1 mouse cellular context compared by ENCODE assay signal in the genomic region with DNA sequence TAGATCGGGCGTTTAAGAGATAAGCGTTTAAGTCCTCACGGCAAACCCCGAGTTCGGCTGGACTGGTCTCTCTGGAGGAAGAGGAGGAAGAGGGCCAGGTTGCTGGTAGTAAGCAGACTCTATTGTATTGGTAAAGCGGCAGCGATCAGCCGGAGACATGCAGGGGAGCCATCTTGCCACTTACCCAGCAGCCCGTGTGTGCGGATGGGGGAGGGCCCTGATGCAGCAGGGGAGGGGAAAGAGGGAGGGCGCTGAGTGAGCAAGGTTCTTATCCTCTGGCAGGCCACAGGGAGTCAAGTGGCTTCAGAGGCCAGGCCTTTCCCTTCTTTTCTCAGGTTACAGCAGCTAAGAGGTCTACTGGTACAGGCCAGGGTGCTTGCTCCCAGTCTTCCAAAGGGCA.
TF ChIP-seq lines count a peak whose summit lies in the region.

No protein-coding gene starts in this region.

TF ChIP-seq in MEL, 35 proteins besides CTCF, POLR2A, EP300 and RAD21 (continued from another document):
- TF ChIP-seq CHD2 (IDR thresholded peaks at IDR 0.05; ENCODE audit: low read length) (no peak), GATA1 (IDR thresholded peaks at IDR 0.05; ENCODE audit: low read depth, low read length) (no peak), ZMIZ1 (IDR thresholded peaks at IDR 0.05; ENCODE audit: low read depth, low read length) (peak; percentile 63; the same call in 1 of the 2 replicates), ELF1 (IDR thresholded peaks at IDR 0.05; ENCODE audit: low read depth, low read length) (0 out of 2 replicates have a peak, but pooled peaks have one; percentile 47), GABPA (IDR thresholded peaks at IDR 0.05; ENCODE audit: low read depth, low read length) (no peak), MYC (IDR thresholded peaks at IDR 0.05; ENCODE audit: low read depth, low read length) (peak; percentile 38; the same call in 1 of the 2 replicates), USF1 (IDR thresholded peaks at IDR 0.05; ENCODE audit: low read depth, low read length) (no peak), ZKSCAN1 (IDR thresholded peaks at IDR 0.05; ENCODE audit: low read depth, low read length) (no peak), MAFK (IDR thresholded peaks at IDR 0.05; ENCODE audit: borderline replicate concordance, low read depth, low read length) (no peak), RCOR1 (IDR thresholded peaks at IDR 0.05; ENCODE audit: low read depth, low read length) (no peak), TCF12 (IDR thresholded peaks at IDR 0.05; ENCODE audit: low read depth, low read length) (peak; percentile 62), KAT2A (conservative IDR thresholded peaks at IDR 0.05; ENCODE audit: low read depth, low read length) (peak; percentile 26; the same call in 1 of the 2 replicates), MAX (IDR thresholded peaks at IDR 0.05; ENCODE audit: low read length) (peak; percentile 53; the same call in 1 of the 2 replicates), NRF1 (IDR thresholded peaks at IDR 0.05; ENCODE audit: insufficient read depth, low read depth, low read length, poor library complexity, severe bottlenecking) (no peak; the same call in 1 of the 2 replicates), UBTF (IDR thresholded peaks at IDR 0.05; ENCODE audit: borderline replicate concordance, insufficient read depth, low read depth, low read length) (no peak), SMC3 (IDR thresholded peaks at IDR 0.05; ENCODE audit: low read depth, low read length) (no peak), NELFE (IDR thresholded peaks at IDR 0.05; ENCODE audit: low read depth, low read length) (peak; percentile 83), MEF2A (IDR thresholded peaks at IDR 0.05; ENCODE audit: extremely low read depth, insufficient replicate concordance, low read depth, low read length, poor library complexity, severe bottlenecking) (no peak), USF2 (IDR thresholded peaks at IDR 0.05; ENCODE audit: borderline replicate concordance in 1 of 2, insufficient read depth in 1 of 2, low read depth in 1 of 2, low read length in 2 of 2) (no peak), E2F4 (IDR thresholded peaks at IDR 0.05; ENCODE audit: borderline replicate concordance, low read depth, low read length) (no peak), BHLHE40 (IDR thresholded peaks at IDR 0.05; ENCODE audit: borderline replicate concordance, low read depth, low read length) (no peak), ETS1 (IDR thresholded peaks at IDR 0.05; ENCODE audit: low read depth, low read length) (0 out of 2 replicates have a peak, but pooled peaks have one; percentile 31), MYB (IDR thresholded peaks at IDR 0.05; ENCODE audit: low read depth, low read length) (no peak), ZC3H11A (IDR thresholded peaks at IDR 0.05; ENCODE audit: low read depth, low read length) (no peak), SIN3A (IDR thresholded peaks at IDR 0.05; ENCODE audit: low read length) (peak; percentile 60; the same call in 1 of the 2 replicates), TAL1 (IDR thresholded peaks at IDR 0.05; ENCODE audit: low read length) (no peak), JUND (IDR thresholded peaks at IDR 0.05; ENCODE audit: low read depth, low read length) (no peak), POLR2AphosphoS2 (IDR thresholded peaks at IDR 0.05; ENCODE audit: low read length) (peak; percentile 93), ZNF384 (IDR thresholded peaks at IDR 0.05; ENCODE audit: low read depth, low read length) (no peak)
